Mouse (Mus musculus): ENCODE results near the gene Pard3b. TPM values are rescaled to one million over a fixed set of nuclear protein-coding genes. Genes with fewer than 3 reads are reported as not detected.

Gene Pard3b
- polyA plus RNA-seq, 1 experiment from 2014 or later, result 7.5 TPM

GRCm38 (mm10) chr1:61967807-61968206 lies 329.2 kb downstream of the Pard3b start:
- Histone ChIP-seq H3K27ac (replicated peaks) (no peak overlapping the region), H3K4me1 (no peaks in the 10 kb centered on the region), H3K4me3 (no peak overlapping the region), H3K36me3 (replicated peaks) (no peaks in the 10 kb centered on the region), H3K9me3 (no peaks in the 10 kb centered on the region), H3K27me3 (replicated peaks; ENCODE audit: low read depth, poor library complexity, severe bottlenecking) (no peaks in the 10 kb centered on the region)
- 87% methylated on average over 4 of the region's 4 CpGs for WGBS
- DNase-seq (ENCODE audit: low spot score), result no peak

- 62% methylated on average over 3 of the region's 3 CpGs for WGBS
- Histone ChIP-seq H3K4me3 (no peak overlapping the region), H3K36me3 (replicated peaks) (no peaks in the 10 kb centered on the region), H3K27ac (replicated peaks) (no peak overlapping the region), H3K9me3 (no peaks in the 10 kb centered on the region), H3K27me3 (replicated peaks; ENCODE audit: low read depth, poor library complexity, severe bottlenecking) (no peaks in the 10 kb centered on the region), H3K4me1 (no peaks in the 10 kb centered on the region)
- no peak for DNase-seq (ENCODE audit: low spot score)
Measured at GRCm38 (mm10) chr1:61997711-61998110, 359.1 kb downstream of the Pard3b start.

DNA sequence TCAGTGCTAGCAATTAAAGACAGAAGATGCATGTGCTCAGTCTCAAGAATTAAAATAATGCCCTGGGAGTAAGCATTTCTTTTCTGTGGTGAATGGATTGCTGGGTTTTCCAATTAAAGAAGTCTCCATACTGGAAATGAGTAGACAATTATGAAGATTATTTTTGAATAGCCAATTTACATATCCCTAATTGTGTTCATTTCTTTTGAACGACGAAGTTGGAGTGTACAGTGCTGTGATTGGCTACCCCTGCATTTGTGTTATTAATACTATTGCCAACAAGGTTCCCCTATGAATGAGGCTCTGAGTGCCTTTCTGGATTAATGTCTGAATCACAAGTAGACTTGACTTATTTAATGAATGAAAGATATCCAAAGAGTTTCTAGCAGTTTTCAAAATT lies 370.2 kb downstream of the Pard3b start:
- 89% methylated on average over 2 of the region's 2 CpGs for WGBS

GRCm38 (mm10) chr1:62011712-62012111 lies 373.1 kb downstream of the Pard3b start:
- no peaks in the 10 kb centered on the region for H3K27me3 ChIP-seq (replicated peaks; ENCODE audit: low read depth, poor library complexity, severe bottlenecking)
- WGBS, result 92% methylated on average over 4 of the region's 4 CpGs

More for the DNA sequence above, 370.2 kb downstream of the Pard3b start:
- DNase-seq (ENCODE audit: low spot score), result no peak
- Histone ChIP-seq H3K36me3 (replicated peaks) (no peaks in the 10 kb centered on the region), H3K4me1 (no peaks in the 10 kb centered on the region), H3K27ac (replicated peaks) (no peak overlapping the region), H3K9me3 (no peaks in the 10 kb centered on the region), H3K27me3 (replicated peaks; ENCODE audit: low read depth, poor library complexity, severe bottlenecking) (no peaks in the 10 kb centered on the region), H3K4me3 (no peak overlapping the region)

DNA sequence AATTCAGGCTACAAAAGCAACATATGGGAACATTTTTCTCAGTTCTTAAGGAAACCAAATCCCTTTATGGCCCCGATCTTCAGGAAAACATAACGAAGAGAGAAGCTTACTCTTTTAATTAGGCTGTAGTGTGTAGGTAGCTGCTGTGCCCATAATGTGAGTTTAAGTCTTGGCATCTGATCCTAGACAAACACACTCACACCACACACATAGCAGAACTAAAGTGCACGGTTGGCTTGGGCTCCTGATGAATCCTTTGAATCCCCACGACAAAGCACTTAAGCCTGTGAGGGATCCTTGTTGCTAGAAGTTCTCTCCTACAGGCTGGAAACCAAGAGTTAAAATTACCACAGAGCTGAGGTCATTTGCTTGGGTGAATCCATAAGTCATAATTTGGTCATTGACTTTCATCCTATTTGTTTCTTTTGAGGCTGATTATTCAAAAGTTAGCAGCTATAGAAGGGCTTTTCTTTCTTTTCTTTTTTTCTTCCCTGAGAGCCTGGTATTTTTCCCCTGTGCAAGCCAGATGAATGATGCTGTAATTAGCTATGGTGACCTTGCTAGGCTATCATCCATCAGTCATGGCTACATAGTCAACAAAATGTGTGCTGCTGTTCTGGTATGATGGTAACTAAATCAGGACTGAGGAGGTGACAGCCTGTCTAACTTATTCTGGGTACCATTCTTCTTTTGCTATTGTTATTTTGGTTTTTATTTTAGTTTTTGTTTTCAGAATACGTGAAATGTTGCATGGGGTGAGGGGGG lies 378.1 kb downstream of the Pard3b start:
- DNase-seq (ENCODE audit: low spot score), result peak; percentile 38
- WGBS, result 16% methylated on average over 5 of the region's 5 CpGs
- H3K4me1 ChIP-seq, result peaks cover 55% of the 10 kb centered on the region
- H3K36me3 ChIP-seq (replicated peaks), result no peaks in the 10 kb centered on the region
- H3K9me3 ChIP-seq, result no peaks in the 10 kb centered on the region
- H3K27ac ChIP-seq (replicated peaks), result peak overlapping the region; percentile 62
- no peak overlapping the region for H3K4me3 ChIP-seq
- H3K27me3 ChIP-seq (replicated peaks; ENCODE audit: low read depth, poor library complexity, severe bottlenecking), result no peaks in the 10 kb centered on the region

More at GRCm38 (mm10) chr1:62011712-62012111, 373.1 kb downstream of the Pard3b start:
- H3K36me3 ChIP-seq (replicated peaks), result no peaks in the 10 kb centered on the region
- DNase-seq (ENCODE audit: low spot score), result no peak
- no peak overlapping the region for H3K27ac ChIP-seq (replicated peaks)
- peaks cover 16% of the 10 kb centered on the region for H3K4me1 ChIP-seq
- H3K9me3 ChIP-seq, result no peaks in the 10 kb centered on the region
- H3K4me3 ChIP-seq, result no peak overlapping the region

DNA sequence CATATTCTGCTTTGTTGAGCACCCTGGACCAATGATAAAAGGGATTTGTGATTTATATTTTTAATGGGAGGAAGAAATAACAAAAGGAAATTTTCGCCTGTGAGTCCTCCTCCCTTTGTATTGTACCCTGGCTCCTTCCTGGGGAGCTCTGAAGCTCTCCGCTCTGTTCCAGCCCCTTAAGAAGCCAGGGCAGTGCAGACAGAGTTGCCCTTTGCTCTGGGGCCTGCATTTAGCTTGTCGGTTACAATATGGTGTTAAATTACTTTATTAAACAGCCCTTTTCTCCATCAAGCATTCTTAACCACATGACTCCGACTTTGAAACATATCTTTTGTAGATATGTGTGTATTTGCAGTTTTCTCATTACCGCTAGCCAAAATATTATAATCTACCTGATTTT lies 379.7 kb downstream of the Pard3b start:
- peaks cover 55% of the 10 kb centered on the region for H3K4me1 ChIP-seq
- 27% methylated on average over 5 of the region's 5 CpGs for WGBS
- H3K27ac ChIP-seq (replicated peaks), result peak overlapping the region; percentile 61; the same call in 1 of the 2 replicates
- H3K4me3 ChIP-seq, result no peak overlapping the region
- peak; percentile 37 for DNase-seq (ENCODE audit: low spot score)
- H3K36me3 ChIP-seq (replicated peaks), result no peaks in the 10 kb centered on the region
- H3K9me3 ChIP-seq, result no peaks in the 10 kb centered on the region
- H3K27me3 ChIP-seq (replicated peaks; ENCODE audit: low read depth, poor library complexity, severe bottlenecking), result no peaks in the 10 kb centered on the region

- no peaks in the 10 kb centered on the region for H3K27me3 ChIP-seq (replicated peaks; ENCODE audit: low read depth, poor library complexity, severe bottlenecking)
- no peak for DNase-seq (ENCODE audit: low spot score)
- no peaks in the 10 kb centered on the region for H3K9me3 ChIP-seq
- no peaks in the 10 kb centered on the region for H3K36me3 ChIP-seq (replicated peaks)
- H3K4me3 ChIP-seq, result no peak overlapping the region
- no peak overlapping the region for H3K27ac ChIP-seq (replicated peaks)
- H3K4me1 ChIP-seq, result peaks cover 55% of the 10 kb centered on the region
Measured at GRCm38 (mm10) chr1:62019743-62020142, 381.1 kb downstream of the Pard3b start.

DNA sequence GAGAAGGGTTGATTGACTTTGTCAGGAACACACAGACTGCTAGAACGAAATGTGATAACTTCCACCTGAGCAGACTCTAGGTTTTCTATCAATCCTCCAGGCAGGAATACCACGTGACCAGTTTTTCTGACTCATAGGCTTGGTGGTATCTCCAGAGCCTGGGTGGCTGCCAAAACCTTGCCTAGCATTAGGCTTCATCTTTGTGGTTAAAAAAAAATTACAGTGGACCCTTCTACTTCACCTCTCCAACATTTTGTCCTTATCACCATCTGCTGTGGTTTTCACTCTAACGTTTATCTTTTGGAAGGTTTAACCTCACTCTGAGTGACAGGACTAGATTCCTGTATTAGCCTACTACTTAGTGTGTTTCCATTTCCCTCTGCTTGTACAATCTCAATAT lies 403.1 kb downstream of the Pard3b start:
- Histone ChIP-seq H3K4me3 (no peak overlapping the region), H3K27ac (replicated peaks) (no peak overlapping the region), H3K27me3 (replicated peaks; ENCODE audit: low read depth, poor library complexity, severe bottlenecking) (no peaks in the 10 kb centered on the region; the same call in 1 of the 2 replicates), H3K4me1 (no peaks in the 10 kb centered on the region), H3K36me3 (replicated peaks) (no peaks in the 10 kb centered on the region), H3K9me3 (no peaks in the 10 kb centered on the region)
- WGBS, result 83% methylated on average over 3 of the region's 3 CpGs
- no peak for DNase-seq (ENCODE audit: low spot score)

DNA sequence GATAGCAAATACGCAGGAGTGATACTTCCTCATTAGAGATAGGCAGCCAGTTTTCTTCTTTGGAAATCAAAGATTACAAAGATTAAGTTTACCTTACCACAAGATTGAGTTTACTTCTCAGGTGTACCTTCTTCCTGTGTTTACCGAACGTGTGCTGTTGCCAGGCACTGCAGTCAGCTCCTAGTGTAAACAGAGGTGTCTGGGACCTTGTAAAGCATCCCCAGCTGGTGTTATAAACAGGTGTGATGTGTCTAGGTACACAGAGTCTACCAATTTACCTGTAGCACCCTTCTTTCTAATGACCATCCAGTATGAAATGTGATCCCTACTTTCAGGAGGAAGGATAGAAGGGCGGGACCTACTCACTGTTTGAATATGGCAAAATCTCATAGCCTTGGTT lies 410.0 kb downstream of the Pard3b start:
- Histone ChIP-seq H3K27me3 (replicated peaks; ENCODE audit: low read depth, poor library complexity, severe bottlenecking) (peaks cover 21% of the 10 kb centered on the region), H3K4me3 (no peak overlapping the region), H3K36me3 (replicated peaks) (no peaks in the 10 kb centered on the region), H3K4me1 (peaks cover 36% of the 10 kb centered on the region), H3K9me3 (no peaks in the 10 kb centered on the region), H3K27ac (replicated peaks) (no peak overlapping the region)
- WGBS, result 80% methylated on average over 4 of the region's 4 CpGs
- DNase-seq (ENCODE audit: low spot score), result no peak

DNA sequence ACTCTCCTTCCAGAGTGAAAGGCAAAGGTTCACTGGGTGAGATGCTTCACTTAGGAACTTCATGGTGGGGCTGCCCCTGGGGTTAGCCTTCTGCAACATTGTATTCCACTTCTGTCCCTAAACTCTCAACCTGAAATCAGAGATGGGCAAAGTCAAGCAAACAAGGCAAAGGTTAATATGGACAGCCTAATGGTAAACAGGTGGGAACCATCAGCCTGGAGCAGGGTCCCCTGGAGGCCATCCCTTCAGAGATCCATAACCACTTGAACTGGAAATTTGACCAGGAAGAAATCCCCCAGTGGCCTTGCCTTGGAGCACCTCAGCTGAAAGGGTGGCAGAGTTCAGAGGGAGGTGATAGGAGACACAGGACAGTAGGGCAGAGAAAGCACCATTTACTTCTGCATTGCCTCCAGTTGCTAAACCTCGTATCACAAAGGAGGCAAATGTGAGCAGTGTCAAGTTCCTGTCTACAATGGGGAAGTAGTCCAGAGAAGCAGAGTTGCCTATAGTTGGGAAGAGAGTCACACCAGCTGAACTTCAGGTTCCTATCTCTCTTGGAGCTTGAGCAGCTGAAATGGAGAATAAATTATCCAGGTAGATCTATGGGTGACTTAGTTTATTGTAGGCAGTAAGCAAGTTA lies 412.7 kb downstream of the Pard3b start:
- H3K4me1 ChIP-seq, result peaks cover 45% of the 10 kb centered on the region
- H3K36me3 ChIP-seq (replicated peaks), result no peaks in the 10 kb centered on the region
- 0 out of 2 replicates have a peak overlapping the region, but pooled peaks have one; percentile 35 for H3K27ac ChIP-seq (replicated peaks)
- peaks cover 27% of the 10 kb centered on the region for H3K27me3 ChIP-seq (replicated peaks; ENCODE audit: low read depth, poor library complexity, severe bottlenecking)
- peak; percentile 64 for DNase-seq (ENCODE audit: low spot score)
- 31% methylated on average over 1 of the region's 1 CpGs for WGBS
- no peak overlapping the region for H3K4me3 ChIP-seq
- no peaks in the 10 kb centered on the region for H3K9me3 ChIP-seq

DNA sequence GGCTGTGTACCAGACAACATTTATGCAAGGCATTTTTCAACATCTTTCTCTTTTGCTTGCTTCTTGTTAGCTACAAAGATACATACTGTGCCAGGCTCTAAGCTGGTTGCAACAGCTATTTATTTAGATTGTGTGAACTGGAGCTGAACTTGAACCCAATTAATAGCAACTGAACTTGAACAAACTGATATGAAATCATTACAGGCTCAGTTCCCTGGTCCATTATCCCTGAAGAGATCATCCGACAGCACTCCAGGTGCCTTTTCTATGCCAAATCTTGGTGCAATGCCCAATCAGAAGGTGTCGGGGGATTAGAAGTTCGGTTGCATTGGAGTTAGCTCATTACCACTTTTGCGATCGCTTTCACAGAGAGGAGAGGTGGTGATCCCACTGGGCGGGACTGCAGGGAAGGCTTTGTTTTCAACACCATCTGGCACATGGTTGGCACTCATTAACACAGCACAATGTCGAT lies 414.6 kb downstream of the Pard3b start:
- H3K4me3 ChIP-seq, result no peak overlapping the region
- H3K9me3 ChIP-seq, result no peaks in the 10 kb centered on the region
- H3K36me3 ChIP-seq (replicated peaks), result no peaks in the 10 kb centered on the region
- H3K27me3 ChIP-seq (replicated peaks; ENCODE audit: low read depth, poor library complexity, severe bottlenecking), result peaks cover 20% of the 10 kb centered on the region
- WGBS, result 60% methylated on average over 7 of the region's 7 CpGs
- no peak overlapping the region for H3K27ac ChIP-seq (replicated peaks)
- H3K4me1 ChIP-seq, result peaks cover 38% of the 10 kb centered on the region
- DNase-seq (ENCODE audit: low spot score), result no peak

- H3K4me1 ChIP-seq, result peaks cover 31% of the 10 kb centered on the region
- peaks cover 14% of the 10 kb centered on the region for H3K27me3 ChIP-seq (replicated peaks; ENCODE audit: low read depth, poor library complexity, severe bottlenecking)
- H3K36me3 ChIP-seq (replicated peaks), result no peaks in the 10 kb centered on the region
- H3K27ac ChIP-seq (replicated peaks), result no peak overlapping the region
- no peaks in the 10 kb centered on the region for H3K9me3 ChIP-seq
- DNase-seq (ENCODE audit: low spot score), result no peak
- WGBS, result 75% methylated on average over 6 of the region's 6 CpGs
- no peak overlapping the region for H3K4me3 ChIP-seq
Measured at GRCm38 (mm10) chr1:62055280-62055679, 416.7 kb downstream of the Pard3b start.

DNA sequence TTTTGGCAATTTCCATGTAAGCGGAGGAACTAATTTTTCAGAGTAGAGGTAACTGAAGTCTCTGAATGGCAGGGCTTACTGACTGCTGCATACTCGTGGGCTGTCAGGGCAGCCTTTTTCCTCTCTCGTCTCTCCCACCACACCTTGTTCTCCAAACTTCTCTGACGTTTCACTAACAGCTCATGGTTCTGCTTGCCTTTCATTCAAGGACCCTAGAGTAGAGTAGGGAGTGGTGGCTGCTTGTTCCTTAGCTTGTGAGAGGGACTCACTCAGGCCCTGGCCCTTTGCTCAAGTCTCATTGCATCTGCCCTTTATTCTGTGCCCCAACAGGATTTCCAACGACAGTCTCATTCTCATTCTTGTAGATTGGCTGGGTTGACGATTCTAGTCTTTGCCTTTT lies 432.0 kb downstream of the Pard3b start:
- peaks cover 7% of the 10 kb centered on the region; the same call in 1 of the 2 replicates for H3K9me3 ChIP-seq

More for the DNA sequence above, 432.0 kb downstream of the Pard3b start:
- H3K27me3 ChIP-seq (replicated peaks; ENCODE audit: low read depth, poor library complexity, severe bottlenecking), result no peaks in the 10 kb centered on the region
- no peak overlapping the region for H3K4me3 ChIP-seq
- H3K27ac ChIP-seq (replicated peaks), result no peak overlapping the region
- no peaks in the 10 kb centered on the region for H3K36me3 ChIP-seq (replicated peaks)
- DNase-seq (ENCODE audit: low spot score), result no peak
- peaks cover 15% of the 10 kb centered on the region for H3K4me1 ChIP-seq
- 80% methylated on average over 6 of the region's 6 CpGs for WGBS
